Mouse (Mus musculus) limb, embryonic 15.5 days (tissue): Measurements from ENCODE around the gene Zfp809. TPM values are rescaled to one million over a fixed set of nuclear protein-coding genes. Genes with fewer than 3 reads are reported as not detected.
A peak's percentile ranks its signal among the peaks of the same experiment; 100 is the strongest.

Experiments
- ATAC-seq: fragments of 200-750 bp; cut with Nextera tagmentation; 2 replicates; pipeline ENCODE4 v1.8.0; 2017; ENCODE audit warnings: low read depth, moderate TSS enrichment; ENCODE audit not compliant: insufficient number of reproducible peaks, low FRiP score, low TSS enrichment
- H3K27ac ChIP-seq: fragments of 300-500 bp; sonication (generic); 2 replicates; pipeline ENCODE4 v1.5.1; 2015; ENCODE audit warnings: moderate library complexity, mild to moderate bottlenecking, inconsistent platforms
- H3K27me3 ChIP-seq: fragments of 300-500 bp; sonication (generic); 2 replicates; pipeline ENCODE4 v1.6.1; 2015; ENCODE audit warnings: inconsistent platforms
- H3K36me3 ChIP-seq: fragments of 300-500 bp; sonication (generic); 2 replicates; pipeline ENCODE4 v1.6.1; 2015; ENCODE audit warnings: inconsistent platforms
- H3K4me1 ChIP-seq: fragments of 300-500 bp; sonication (generic); 2 replicates; pipeline ENCODE4 v1.6.1; 2015; ENCODE audit warnings: inconsistent platforms
- H3K4me2 ChIP-seq: fragments of 300-500 bp; sonication (generic); 2 replicates; pipeline ENCODE4 v1.6.1; 2015; ENCODE audit warnings: mild to moderate bottlenecking, inconsistent platforms
- H3K4me3 ChIP-seq: fragments of 300-500 bp; sonication (generic); 2 replicates; pipeline ENCODE4 v1.5.1; 2015; ENCODE audit warnings: mild to moderate bottlenecking, inconsistent platforms
- H3K9ac ChIP-seq: fragments of 300-500 bp; sonication (generic); 2 replicates; pipeline ENCODE4 v1.6.1; 2015; ENCODE audit warnings: inconsistent platforms
- H3K9me3 ChIP-seq: fragments of 300-500 bp; sonication (generic); 2 replicates; pipeline ENCODE4 v1.6.1; 2016; ENCODE audit warnings: inconsistent platforms
- WGBS: fragments of 180-500 bp; shearing (Covaris S2); methylation state at CpG from one replicate; pipeline ENCODE4 v1.1.7; 2015; 5-methylcytosine and 5-hydroxymethylcytosine counted together
- polyA plus RNA-seq: library from polyadenylated mRNA; unstranded; fragments of >200 nt; fragmentation: Nextera tagmentation; extraction: Ambion mirVana; gene quantifications from 2 replicates; pipeline ENCODE4 v1.2.1, GENCODE M21; 2015

Zfp809 gene
- polyA plus RNA-seq, 1 experiment from 2014 or later: 17.7 TPM

- 84% methylated on average over 6 of the region's 7 CpGs for WGBS
- H3K27ac ChIP-seq: no peak overlapping the region
- no peaks in the 10 kb centered on the region for H3K27me3 ChIP-seq
- no peak for ATAC-seq
- H3K9me3 ChIP-seq: no peaks in the 10 kb centered on the region
- H3K36me3 ChIP-seq: no peaks in the 10 kb centered on the region
- H3K9ac ChIP-seq: no peak overlapping the region
- no peak overlapping the region for H3K4me3 ChIP-seq
- no peaks in the 10 kb centered on the region for H3K4me1 ChIP-seq
- H3K4me2 ChIP-seq: no peak overlapping the region
These were observed 4.0 kb downstream of the Zfp809 start for GRCm38 (mm10) chr9:22229386-22230026.

GRCm38 (mm10) chr9:22230061-22230460 is 4.5 kb downstream of the Zfp809 start:
- H3K27ac ChIP-seq: no peak overlapping the region

GRCm38 (mm10) chr9:22230556-22230955 is 5.0 kb downstream of the Zfp809 start:
- Histone ChIP-seq H3K9me3 (no peaks in the 10 kb centered on the region), H3K4me2 (no peak overlapping the region), H3K36me3 (peaks cover 7% of the 10 kb centered on the region), H3K27me3 (no peaks in the 10 kb centered on the region), H3K27ac (no peak overlapping the region), H3K4me1 (no peaks in the 10 kb centered on the region), H3K9ac (no peak overlapping the region), H3K4me3 (no peak overlapping the region)
- no peak for ATAC-seq

More at GRCm38 (mm10) chr9:22230061-22230460, 4.5 kb downstream of the Zfp809 start:
- Histone ChIP-seq H3K36me3 (peaks cover 2% of the 10 kb centered on the region), H3K4me3 (no peak overlapping the region), H3K9me3 (no peaks in the 10 kb centered on the region), H3K4me1 (no peaks in the 10 kb centered on the region), H3K4me2 (no peak overlapping the region), H3K27me3 (no peaks in the 10 kb centered on the region), H3K9ac (no peak overlapping the region)
- ATAC-seq: no peak
- WGBS: 92% methylated on average over 3 of the region's 3 CpGs

- no peaks in the 10 kb centered on the region for H3K27me3 ChIP-seq
- H3K4me3 ChIP-seq: no peak overlapping the region
- H3K4me2 ChIP-seq: no peak overlapping the region
- ATAC-seq: no peak
- WGBS: 93% methylated on average over 4 of the region's 4 CpGs
- H3K4me1 ChIP-seq: no peaks in the 10 kb centered on the region
- H3K27ac ChIP-seq: no peak overlapping the region
- no peaks in the 10 kb centered on the region for H3K9me3 ChIP-seq
- peaks cover 87% of the 10 kb centered on the region for H3K36me3 ChIP-seq
- H3K9ac ChIP-seq: no peak overlapping the region
These were observed 14.5 kb downstream of the Zfp809 start for GRCm38 (mm10) chr9:22240001-22240400.

GRCm38 (mm10) chr9:22244242-22244641 is 18.7 kb downstream of the Zfp809 start:
- 93% methylated on average over 2 of the region's 2 CpGs for WGBS
- Histone ChIP-seq H3K9me3 (peaks cover 8% of the 10 kb centered on the region), H3K27me3 (no peaks in the 10 kb centered on the region), H3K4me1 (no peaks in the 10 kb centered on the region), H3K4me2 (no peak overlapping the region), H3K4me3 (no peak overlapping the region), H3K9ac (no peak overlapping the region), H3K27ac (no peak overlapping the region), H3K36me3 (peaks cover 82% of the 10 kb centered on the region)
- ATAC-seq: no peak

- no peak overlapping the region for H3K27ac ChIP-seq
- H3K4me1 ChIP-seq: no peaks in the 10 kb centered on the region
- peaks cover 49% of the 10 kb centered on the region for H3K36me3 ChIP-seq
- WGBS: 90% methylated on average over 4 of the region's 4 CpGs
- H3K4me2 ChIP-seq: no peak overlapping the region
- H3K9me3 ChIP-seq: peaks cover 6% of the 10 kb centered on the region
- H3K9ac ChIP-seq: no peak overlapping the region
- ATAC-seq: no peak
- no peaks in the 10 kb centered on the region for H3K27me3 ChIP-seq
- no peak overlapping the region for H3K4me3 ChIP-seq
These were observed 31.1 kb downstream of the Zfp809 start for GRCm38 (mm10) chr9:22256579-22256978.

- 80% methylated on average over 8 of the region's 8 CpGs for WGBS
- H3K9ac ChIP-seq: peak overlapping the region; percentile 59; the same call in 1 of the 2 replicates
- H3K4me2 ChIP-seq: peak overlapping the region; percentile 71
- H3K27me3 ChIP-seq: no peaks in the 10 kb centered on the region
- peaks cover 3% of the 10 kb centered on the region for H3K9me3 ChIP-seq
- ATAC-seq: no peak
- peaks cover 30% of the 10 kb centered on the region for H3K36me3 ChIP-seq
- H3K4me1 ChIP-seq: no peaks in the 10 kb centered on the region
- peak overlapping the region; percentile 73 for H3K4me3 ChIP-seq
- H3K27ac ChIP-seq: no peak overlapping the region
These were observed 33.3 kb downstream of the Zfp809 start for GRCm38 (mm10) chr9:22258784-22259183.

GRCm38 (mm10) chr9:22259184-22260091 is 33.9 kb downstream of the Zfp809 start, which contains the start of gene Zfp599:
Zfp599 (minus strand) TSS chr9:22259895.
- H3K36me3 ChIP-seq: peaks cover 25% of the 10 kb centered on the region
- H3K9ac ChIP-seq: peak within 1 kb of the TSS; percentile 59
- no peaks in the 10 kb centered on the region for H3K4me1 ChIP-seq
- peak within 1 kb of the TSS; percentile 71 for H3K4me2 ChIP-seq
- peak within 1 kb of the TSS; percentile 73 for H3K4me3 ChIP-seq
- H3K9me3 ChIP-seq: no peaks in the 10 kb centered on the region; the same call in 1 of the 2 replicates
- WGBS: under 1% methylated on average over 35 of the region's 35 CpGs
- no peaks in the 10 kb centered on the region for H3K27me3 ChIP-seq
- H3K27ac ChIP-seq: peak within 1 kb of the TSS; percentile 72
- ATAC-seq: peak; percentile 93

GRCm38 (mm10) chr9:22260092-22260422 is 34.5 kb downstream of the Zfp809 start:
- peak overlapping the region; percentile 73 for H3K4me3 ChIP-seq
- H3K36me3 ChIP-seq: peaks cover 22% of the 10 kb centered on the region
- 15% methylated on average over 3 of the region's 3 CpGs for WGBS
- H3K4me1 ChIP-seq: no peaks in the 10 kb centered on the region
- no peaks in the 10 kb centered on the region; the same call in 1 of the 2 replicates for H3K9me3 ChIP-seq
- H3K9ac ChIP-seq: no peak overlapping the region
- no peaks in the 10 kb centered on the region for H3K27me3 ChIP-seq
- H3K27ac ChIP-seq: no peak overlapping the region
- H3K4me2 ChIP-seq: peak overlapping the region; percentile 71
- ATAC-seq: no peak

- H3K27me3 ChIP-seq: no peaks in the 10 kb centered on the region
- no peak overlapping the region for H3K4me3 ChIP-seq
- H3K9me3 ChIP-seq: no peaks in the 10 kb centered on the region
- no peak for ATAC-seq
- 84% methylated on average over 1 of the region's 1 CpGs for WGBS
- no peak overlapping the region for H3K9ac ChIP-seq
- H3K4me1 ChIP-seq: no peaks in the 10 kb centered on the region
- H3K27ac ChIP-seq: no peak overlapping the region
- H3K36me3 ChIP-seq: peaks cover 6% of the 10 kb centered on the region
- H3K4me2 ChIP-seq: no peak overlapping the region
These were observed 36.1 kb downstream of the Zfp809 start for GRCm38 (mm10) chr9:22261594-22261993.

- Histone ChIP-seq H3K4me2 (no peak overlapping the region), H3K4me3 (no peak overlapping the region), H3K9me3 (no peaks in the 10 kb centered on the region), H3K4me1 (no peaks in the 10 kb centered on the region), H3K36me3 (no peaks in the 10 kb centered on the region), H3K27ac (no peak overlapping the region), H3K9ac (no peak overlapping the region), H3K27me3 (no peaks in the 10 kb centered on the region)
- ATAC-seq: no peak
- WGBS: 90% methylated on average over 10 of the region's 10 CpGs
These were observed 37.1 kb downstream of the Zfp809 start for GRCm38 (mm10) chr9:22262611-22263010.

- no peak for ATAC-seq
- no peaks in the 10 kb centered on the region; the same call in 1 of the 2 replicates for H3K9me3 ChIP-seq
- H3K4me2 ChIP-seq: no peak overlapping the region
- no peaks in the 10 kb centered on the region for H3K4me1 ChIP-seq
- no peaks in the 10 kb centered on the region for H3K27me3 ChIP-seq
- no peak overlapping the region for H3K9ac ChIP-seq
- no peak overlapping the region for H3K27ac ChIP-seq
- 92% methylated on average over 1 of the region's 1 CpGs for WGBS
- H3K36me3 ChIP-seq: 0 out of 2 replicates have a peak, but pooled peaks cover 5% of the 10 kb centered on the region
- H3K4me3 ChIP-seq: no peak overlapping the region
These were observed 43.4 kb downstream of the Zfp809 start for GRCm38 (mm10) chr9:22268886-22269285.
